Mouse (Mus musculus) cerebellum, adult 2 months (tissue): ENCODE results near the gene Clasp2. TPM values are rescaled to one million over a fixed set of nuclear protein-coding genes. Genes with fewer than 3 reads are reported as not detected.

Experiments used
- DNase-seq, 2 experiments: peaks; one replicate each; pipeline ENCODE4 v3.0.0; 2021
- H3K27ac ChIP-seq: fragments of 200-500 bp; 2 replicates; pipeline ENCODE4 v1.5.1; 2012; ENCODE audit warnings: low read length, control low read depth, inconsistent platforms; ENCODE audit not compliant: insufficient read depth
- H3K27me3 ChIP-seq: fragments of 200-500 bp; 2 replicates; pipeline ENCODE4 v1.6.1; 2012; ENCODE audit warnings: inconsistent platforms, mild to moderate bottlenecking, low read length, moderate library complexity; ENCODE audit not compliant: control insufficient read depth, insufficient read depth
- H3K4me1 ChIP-seq: fragments of 200-500 bp; 2 replicates; pipeline ENCODE4 v1.6.1; 2011; ENCODE audit warnings: low read length; ENCODE audit not compliant: control insufficient read depth, insufficient read depth
- H3K4me3 ChIP-seq: fragments of 200-500 bp; replicated peaks from 2 replicates; pipeline ENCODE3; 2011; ENCODE audit warnings: mild to moderate bottlenecking, low read depth, low read length, control low read depth; ENCODE audit not compliant: insufficient read depth
- CTCF ChIP-seq: fragments of 200-500 bp; IDR thresholded peaks from 2 replicates; pipeline ENCODE4 v1.5.1; 2011; ENCODE audit warnings: low read depth, mild to moderate bottlenecking, control low read depth, low read length, moderate library complexity, borderline replicate concordance; ENCODE audit not compliant: insufficient read depth
- POLR2A ChIP-seq: fragments of 200-500 bp; IDR thresholded peaks from 2 replicates; pipeline ENCODE4 v1.6.1; 2011; ENCODE audit warnings: low read length, control low read depth, borderline replicate concordance; ENCODE audit not compliant: insufficient read depth
- WGBS: fragments of 180-500 bp; shearing (Covaris S2); methylation state at CpG from one replicate; pipeline ENCODE4 v1.1.7; 2018; 5-methylcytosine and 5-hydroxymethylcytosine counted together
- polyA plus RNA-seq: library from polyadenylated mRNA; depleted of rRNA; stranded (reverse); fragments of >200 nt; gene quantifications from 2 replicates; pipeline ENCODE4 v1.2.3, GENCODE M21; 2012; rRNA removed

Clasp2 gene
- polyA plus RNA-seq, 1 experiment = 145 TPM

DNA sequence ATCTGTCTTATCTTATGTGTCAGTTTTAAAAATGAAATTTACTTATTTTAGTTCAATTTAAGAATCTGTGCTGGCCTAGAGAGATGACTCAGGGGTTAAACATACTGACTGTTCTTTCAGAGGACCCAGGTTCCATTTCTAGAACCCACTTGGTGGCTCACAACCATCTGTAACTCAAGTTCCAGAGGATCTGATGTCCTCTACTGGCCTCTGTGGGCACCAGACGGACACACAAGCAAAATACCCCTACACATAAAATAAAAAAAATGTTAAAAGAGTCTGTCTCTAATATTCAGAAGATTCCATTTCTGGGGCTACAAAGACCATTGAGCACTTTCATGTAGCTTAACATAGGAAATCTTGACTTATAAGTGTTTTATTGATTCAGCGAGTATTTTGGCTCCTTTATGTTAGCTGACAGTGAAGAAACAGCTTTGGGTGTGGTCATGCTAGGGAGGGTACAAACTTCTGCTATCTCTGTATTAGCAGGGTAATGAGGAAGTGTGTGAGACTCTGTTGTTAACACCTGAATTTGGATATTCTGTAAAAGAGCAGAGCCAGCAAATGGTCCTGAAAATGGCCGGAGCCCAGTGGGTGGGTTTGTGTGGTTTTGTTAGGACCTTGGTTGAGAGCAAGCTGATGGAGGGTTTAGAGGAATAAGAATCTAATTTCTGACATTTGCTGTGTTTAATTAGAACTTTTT is 200.0 kb downstream of the Clasp2 start:
- no peak overlapping the region for H3K4me3 ChIP-seq
- no peak for TF ChIP-seq POLR2A
- TF ChIP-seq CTCF = no peak
- peaks cover 18% of the 10 kb centered on the region for H3K4me1 ChIP-seq
- no peaks in the 10 kb centered on the region for H3K27me3 ChIP-seq
- no peak overlapping the region for H3K27ac ChIP-seq
- no peak for DNase-seq
- WGBS = 94% methylated on average over 3 of the region's 3 CpGs

DNA sequence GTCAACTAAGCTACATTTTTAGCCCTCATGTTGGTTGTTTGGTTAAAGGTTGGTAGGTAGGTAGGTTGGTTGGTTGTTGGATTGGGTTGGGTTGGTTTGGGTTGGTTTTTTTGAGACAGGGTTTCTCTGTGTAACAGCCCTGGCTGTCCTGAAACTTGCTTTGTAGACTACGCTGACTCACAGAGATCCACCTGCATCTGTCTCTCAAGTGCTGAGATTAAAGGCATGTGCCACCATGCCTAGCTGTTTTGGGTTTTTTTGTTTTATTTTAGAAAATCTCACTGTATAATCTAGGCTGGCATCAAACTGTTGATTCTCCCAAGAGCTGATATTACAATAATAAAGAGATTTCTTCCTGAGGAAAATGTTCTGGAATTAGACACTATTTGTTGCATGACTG is 202.1 kb downstream of the Clasp2 start:
- H3K27me3 ChIP-seq = no peaks in the 10 kb centered on the region
- no peak overlapping the region for H3K27ac ChIP-seq
- DNase-seq = no peak
- no peak overlapping the region for H3K4me3 ChIP-seq
- no peak for TF ChIP-seq CTCF
- no peak for TF ChIP-seq POLR2A
- 91% methylated on average over 1 of the region's 1 CpGs for WGBS
- peaks cover 13% of the 10 kb centered on the region for H3K4me1 ChIP-seq

DNA sequence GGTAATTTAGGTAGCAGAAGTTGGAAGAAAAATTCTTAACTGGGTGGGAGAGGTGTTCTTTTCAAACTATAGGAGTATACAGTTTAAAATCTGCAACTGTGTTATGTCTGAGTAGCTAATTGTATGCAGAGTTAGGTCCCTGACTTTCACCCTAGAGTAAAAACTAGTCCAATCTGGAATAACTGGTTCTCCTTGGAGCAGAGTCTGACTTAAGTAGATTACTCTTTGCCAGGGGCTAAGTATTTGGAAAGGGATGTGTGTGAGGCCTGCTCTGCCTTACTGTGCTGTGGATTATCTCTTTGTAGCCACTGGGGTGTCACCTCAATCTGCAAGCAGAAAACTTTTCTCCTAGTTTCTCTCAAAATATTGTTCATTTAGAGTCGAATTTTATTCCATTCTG is 205.9 kb downstream of the Clasp2 start:
- Histone ChIP-seq H3K27ac (no peak overlapping the region), H3K4me1 (peaks cover 6% of the 10 kb centered on the region; the same call in 1 of the 2 replicates), H3K4me3 (no peak overlapping the region), H3K27me3 (no peaks in the 10 kb centered on the region)
- WGBS = 88% methylated on average over 1 of the region's 1 CpGs
- DNase-seq = no peak
- TF ChIP-seq CTCF = no peak
- TF ChIP-seq POLR2A = no peak

DNA sequence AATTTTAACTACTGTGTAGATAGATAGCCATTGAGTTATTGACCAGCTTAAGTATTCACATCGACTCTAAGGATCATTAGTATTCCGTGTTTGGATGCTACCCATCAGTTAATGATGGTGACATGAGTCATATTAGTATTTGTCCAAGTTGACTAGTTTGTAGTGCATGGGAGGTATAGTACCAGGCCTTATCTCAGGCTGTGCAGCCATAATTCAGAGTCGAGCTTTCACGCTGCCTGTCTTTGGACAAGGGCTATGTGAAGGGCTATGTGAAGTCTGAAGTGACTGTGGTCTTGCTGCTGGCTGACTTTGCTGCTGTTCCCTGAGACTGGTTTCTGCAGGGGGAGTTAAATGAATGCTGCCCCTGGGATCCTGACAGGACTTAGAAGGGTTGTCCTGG is 216.5 kb downstream of the Clasp2 start:
- no peak overlapping the region for H3K4me3 ChIP-seq
- 98% methylated on average over 4 of the region's 4 CpGs for WGBS
- no peaks in the 10 kb centered on the region for H3K27me3 ChIP-seq
- TF ChIP-seq POLR2A = no peak
- no peak for TF ChIP-seq CTCF
- no peaks in the 10 kb centered on the region for H3K4me1 ChIP-seq
- DNase-seq = no peak
- H3K27ac ChIP-seq = no peak overlapping the region

DNA sequence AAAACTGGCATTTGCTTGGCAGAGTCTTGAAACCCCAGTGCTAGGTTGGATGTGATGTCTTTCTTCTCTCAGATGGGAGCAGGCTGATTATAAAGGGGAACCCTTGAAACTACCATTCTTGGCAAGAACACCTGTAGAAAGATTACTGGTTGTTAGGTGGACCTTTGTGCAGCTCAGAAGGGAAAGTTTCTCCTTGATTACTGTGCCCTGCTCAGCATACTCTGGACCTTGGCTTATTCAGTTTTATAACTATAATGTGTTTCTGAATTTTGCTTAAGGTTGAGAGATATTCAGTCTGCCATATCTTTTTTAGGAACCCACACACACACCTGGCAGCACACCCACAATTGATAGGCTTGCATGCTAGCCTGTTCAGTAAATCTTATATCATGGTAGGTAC is 222.4 kb downstream of the Clasp2 start:
- Histone ChIP-seq H3K27me3 (no peaks in the 10 kb centered on the region), H3K4me1 (no peaks in the 10 kb centered on the region)

DNA sequence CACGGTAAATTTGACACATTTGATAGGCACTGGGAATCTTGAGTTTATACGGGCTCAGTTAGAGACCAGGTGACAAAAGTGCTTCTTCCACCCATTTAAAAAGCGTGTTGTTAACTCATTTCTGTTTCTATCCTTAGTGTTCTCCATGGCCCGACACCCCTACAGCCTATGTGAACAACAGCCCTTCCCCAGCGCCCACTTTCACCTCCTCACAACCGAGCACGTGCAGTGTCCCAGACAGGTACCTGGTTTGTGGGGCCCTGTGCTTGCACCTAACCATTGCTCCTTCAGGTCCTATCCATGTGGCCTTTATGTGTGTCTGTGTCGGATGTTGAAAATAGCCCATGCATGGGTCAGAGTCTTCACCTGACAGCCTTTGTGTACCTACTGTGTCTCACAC is 223.1 kb downstream of the Clasp2 start:
- Histone ChIP-seq H3K27ac (no peak overlapping the region), H3K4me1 (no peaks in the 10 kb centered on the region), H3K4me3 (no peak overlapping the region), H3K27me3 (no peaks in the 10 kb centered on the region)
- WGBS = 97% methylated on average over 8 of the region's 8 CpGs
- no peak for TF ChIP-seq POLR2A
- TF ChIP-seq CTCF = no peak
- DNase-seq = no peak

More for the DNA sequence above, 222.4 kb downstream of the Clasp2 start:
- Histone ChIP-seq H3K4me3 (no peak overlapping the region), H3K27ac (no peak overlapping the region)
- DNase-seq = no peak
- TF ChIP-seq CTCF (no peak), POLR2A (no peak)

DNA sequence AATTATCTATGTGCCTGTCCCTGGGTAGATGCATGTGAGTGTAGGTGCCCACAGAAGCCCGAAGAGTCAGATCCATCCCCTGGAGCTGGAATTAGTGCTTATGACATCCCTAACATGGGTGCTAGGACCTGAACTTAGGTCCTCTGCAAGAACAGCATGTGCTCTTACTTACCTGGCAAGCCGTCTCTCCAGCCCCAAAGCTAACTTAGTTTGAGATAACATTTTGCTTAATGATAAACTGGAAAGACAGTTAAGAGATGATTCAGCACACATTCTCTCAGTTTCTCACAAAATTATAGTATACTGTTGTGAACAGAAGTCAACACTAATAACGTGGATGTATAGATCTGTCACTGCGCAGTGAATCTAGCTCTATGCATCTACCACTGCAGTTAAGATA is 225.6 kb downstream of the Clasp2 start:
- Histone ChIP-seq H3K4me1 (no peaks in the 10 kb centered on the region), H3K4me3 (no peak overlapping the region), H3K27ac (no peak overlapping the region), H3K27me3 (no peaks in the 10 kb centered on the region)
- DNase-seq = no peak
- TF ChIP-seq CTCF = no peak
- no peak for TF ChIP-seq POLR2A
- 93% methylated on average over 4 of the region's 4 CpGs for WGBS

DNA sequence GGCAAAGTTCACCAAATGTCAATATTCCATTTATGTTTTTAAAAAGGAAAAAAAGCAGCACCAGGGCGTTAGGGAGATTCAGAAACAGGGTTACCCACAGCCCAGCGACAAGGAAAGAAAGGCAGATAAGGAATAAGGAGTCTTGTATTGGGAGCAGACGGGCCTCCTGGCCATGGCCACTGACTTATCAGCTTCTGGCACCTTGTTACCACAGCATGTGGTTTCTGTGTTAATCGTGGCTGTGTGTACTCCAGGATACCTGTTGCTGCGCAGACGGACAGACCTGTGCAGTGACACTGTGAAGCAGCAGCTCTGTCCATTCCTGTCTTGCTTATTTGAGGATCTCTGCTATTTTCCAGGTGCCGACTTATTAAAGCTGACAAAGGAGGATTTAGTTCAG is 227.7 kb downstream of the Clasp2 start:
- 78% methylated on average over 7 of the region's 7 CpGs for WGBS
- TF ChIP-seq CTCF (no peak), POLR2A (no peak)
- no peak for DNase-seq
- H3K27ac ChIP-seq = no peak overlapping the region
- H3K4me3 ChIP-seq = no peak overlapping the region
- no peaks in the 10 kb centered on the region for H3K27me3 ChIP-seq
- H3K4me1 ChIP-seq = no peaks in the 10 kb centered on the region

Other genes starting within 250 kb of the Clasp2 start
- gene Pdcd6ip, start 33.2 kb upstream of the Clasp2 start, polyA plus RNA-seq = 52.9 and 56.1 TPM in 2 replicates
- 116 and 118 TPM in 2 replicates for gene Ubp1, start 189.5 kb downstream of the Clasp2 start, polyA plus RNA-seq